Mouse (Mus musculus): ENCODE results near the gene Mrpl52.

Mrpl52 gene

DNA sequence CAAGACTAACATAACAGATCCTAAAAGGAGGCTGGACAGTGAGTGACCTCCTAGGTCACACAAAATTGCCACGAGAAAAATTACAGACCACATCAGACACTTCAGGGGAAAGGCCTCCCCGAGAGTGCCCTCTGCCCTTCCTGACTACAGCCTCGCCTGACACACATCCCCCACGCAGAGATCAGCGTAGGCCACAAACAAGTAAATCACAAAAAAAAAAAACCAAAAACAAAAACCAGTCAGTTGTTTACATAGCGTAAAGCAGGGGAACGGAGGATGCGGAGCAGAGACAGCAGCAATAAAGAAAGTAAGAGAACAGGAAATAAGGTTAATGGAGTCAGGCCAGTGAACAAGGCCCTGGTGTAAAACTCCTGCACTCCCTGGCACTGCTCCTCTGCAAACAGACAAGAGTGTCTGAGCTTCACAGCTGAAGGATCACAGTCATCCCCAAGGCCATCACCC lies 27.8 kb upstream of the Mrpl52 start:
- Histone ChIP-seq H3K27me3 (ENCODE audit: insufficient read depth, low read length) (no peaks in the 10 kb centered on the region), H3K4me3 (replicated peaks; ENCODE audit: low read length) (no peak overlapping the region), H3K36me3 (ENCODE audit: insufficient read depth, low read length) (peaks cover 98% of the 10 kb centered on the region), H3K9me3 (ENCODE audit: low read length) (no peaks in the 10 kb centered on the region), H3K4me1 (replicated peaks; ENCODE audit: low read depth, low read length) (peaks cover 83% of the 10 kb centered on the region)
- TF ChIP-seq CTCF (conservative IDR thresholded peaks at IDR 0.05; ENCODE audit: low read length) = no peak

DNA sequence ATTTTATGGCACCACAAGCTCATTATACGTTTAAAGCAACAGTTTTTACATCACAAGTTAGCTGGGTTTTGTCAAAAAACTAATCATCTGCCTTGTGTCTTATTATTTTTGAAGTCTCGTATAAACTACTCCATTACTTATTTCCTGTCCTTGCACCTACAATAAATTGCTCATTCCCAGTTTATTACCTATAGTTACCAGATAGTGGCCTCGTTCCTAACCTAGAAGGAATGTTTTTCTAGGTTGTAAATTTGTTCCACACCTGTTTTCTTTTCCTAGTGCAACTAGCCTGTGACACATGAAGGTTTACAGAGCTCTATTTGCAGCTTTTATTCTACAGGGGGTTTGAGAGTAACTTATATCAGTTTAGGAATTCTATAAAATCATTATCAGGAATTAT lies 25.0 kb upstream of the Mrpl52 start:
- TF ChIP-seq POU5F1 (IDR thresholded peaks at IDR 0.05; ENCODE audit: borderline replicate concordance, low read length) = no peak
- no peak for TF ChIP-seq CTCF (conservative IDR thresholded peaks at IDR 0.05; ENCODE audit: low read length)
- TF ChIP-seq NANOG (IDR thresholded peaks at IDR 0.05; ENCODE audit: borderline replicate concordance, low read length) = no peak
- Histone ChIP-seq H3K4me1 (replicated peaks; ENCODE audit: low read depth, low read length) (peaks cover 86% of the 10 kb centered on the region), H3K4me3 (replicated peaks; ENCODE audit: low read length) (no peak overlapping the region), H3K9me3 (ENCODE audit: low read length) (no peaks in the 10 kb centered on the region), H3K36me3 (ENCODE audit: insufficient read depth, low read length) (peaks cover 97% of the 10 kb centered on the region), H3K27me3 (ENCODE audit: insufficient read depth, low read length) (no peaks in the 10 kb centered on the region)

DNA sequence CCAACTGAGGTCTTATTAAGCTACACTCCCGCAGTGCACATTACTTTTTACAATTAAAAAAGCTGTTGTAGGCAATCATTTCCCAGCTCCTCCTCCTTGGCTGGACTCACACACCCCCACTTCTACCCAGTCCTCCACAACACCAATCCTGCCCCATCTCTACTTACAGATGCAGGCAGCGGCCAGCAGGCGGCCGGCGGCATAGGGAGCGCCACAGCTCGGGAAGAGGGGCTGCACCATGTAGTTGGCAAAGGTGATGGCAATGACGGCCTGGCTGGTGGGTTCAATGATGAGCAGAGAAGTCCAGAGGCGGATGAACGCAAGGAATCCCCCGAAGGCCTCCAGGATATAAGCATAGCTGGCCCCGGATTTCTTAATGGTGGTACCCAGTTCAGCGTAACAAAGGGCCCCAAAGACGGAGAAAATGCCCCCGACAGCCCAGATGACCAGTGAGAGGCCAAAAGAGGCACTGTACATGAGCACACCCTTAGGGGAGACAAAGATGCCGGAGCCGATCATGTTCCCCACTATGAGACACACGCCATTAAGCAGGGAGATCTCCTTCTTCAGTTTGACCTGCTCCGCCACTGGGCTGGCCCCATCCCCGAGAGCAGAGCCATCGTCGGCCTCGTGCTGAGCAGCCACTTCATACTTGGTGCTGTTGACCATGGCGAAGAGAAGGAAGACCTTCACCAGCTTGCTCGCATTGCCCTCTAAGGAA lies 18.2 kb upstream of the Mrpl52 start:
- Histone ChIP-seq H3K36me3 (ENCODE audit: insufficient read depth, low read length) (peaks cover 84% of the 10 kb centered on the region), H3K4me1 (replicated peaks; ENCODE audit: low read depth, low read length) (peaks cover 88% of the 10 kb centered on the region), H3K4me3 (replicated peaks; ENCODE audit: low read length) (peak overlapping the region; percentile 84), H3K27me3 (ENCODE audit: insufficient read depth, low read length) (no peaks in the 10 kb centered on the region), H3K9me3 (ENCODE audit: low read length) (no peaks in the 10 kb centered on the region)
- TF ChIP-seq CTCF (conservative IDR thresholded peaks at IDR 0.05; ENCODE audit: low read length) (peak; percentile 27), POU5F1 (IDR thresholded peaks at IDR 0.05; ENCODE audit: borderline replicate concordance, low read length) (no peak)

- peak overlapping the region; percentile 84 for H3K4me3 ChIP-seq (replicated peaks; ENCODE audit: low read length)
- no peaks in the 10 kb centered on the region for H3K9me3 ChIP-seq (ENCODE audit: low read length)
- peaks cover 91% of the 10 kb centered on the region for H3K4me1 ChIP-seq (replicated peaks; ENCODE audit: low read depth, low read length)
- H3K36me3 ChIP-seq (ENCODE audit: insufficient read depth, low read length) = peaks cover 77% of the 10 kb centered on the region
- H3K27me3 ChIP-seq (ENCODE audit: insufficient read depth, low read length) = no peaks in the 10 kb centered on the region
- TF ChIP-seq POU5F1 (IDR thresholded peaks at IDR 0.05; ENCODE audit: borderline replicate concordance, low read length) (no peak), CTCF (conservative IDR thresholded peaks at IDR 0.05; ENCODE audit: low read length) (no peak), NANOG (IDR thresholded peaks at IDR 0.05; ENCODE audit: borderline replicate concordance, low read length) (no peak)
Observed at GRCm38 (mm10) chr14:54409057-54409645, 17.6 kb upstream of the Mrpl52 start.

- no peak for TF ChIP-seq CTCF (conservative IDR thresholded peaks at IDR 0.05; ENCODE audit: low read length)
- no peak for TF ChIP-seq NANOG (IDR thresholded peaks at IDR 0.05; ENCODE audit: borderline replicate concordance, low read length)
- TF ChIP-seq POU5F1 (IDR thresholded peaks at IDR 0.05; ENCODE audit: borderline replicate concordance, low read length) = no peak
- H3K9me3 ChIP-seq (ENCODE audit: low read length) = no peaks in the 10 kb centered on the region
- H3K4me3 ChIP-seq (replicated peaks; ENCODE audit: low read length) = peak overlapping the region; percentile 84
Observed at GRCm38 (mm10) chr14:54409980-54410810, 16.5 kb upstream of the Mrpl52 start.

DNA sequence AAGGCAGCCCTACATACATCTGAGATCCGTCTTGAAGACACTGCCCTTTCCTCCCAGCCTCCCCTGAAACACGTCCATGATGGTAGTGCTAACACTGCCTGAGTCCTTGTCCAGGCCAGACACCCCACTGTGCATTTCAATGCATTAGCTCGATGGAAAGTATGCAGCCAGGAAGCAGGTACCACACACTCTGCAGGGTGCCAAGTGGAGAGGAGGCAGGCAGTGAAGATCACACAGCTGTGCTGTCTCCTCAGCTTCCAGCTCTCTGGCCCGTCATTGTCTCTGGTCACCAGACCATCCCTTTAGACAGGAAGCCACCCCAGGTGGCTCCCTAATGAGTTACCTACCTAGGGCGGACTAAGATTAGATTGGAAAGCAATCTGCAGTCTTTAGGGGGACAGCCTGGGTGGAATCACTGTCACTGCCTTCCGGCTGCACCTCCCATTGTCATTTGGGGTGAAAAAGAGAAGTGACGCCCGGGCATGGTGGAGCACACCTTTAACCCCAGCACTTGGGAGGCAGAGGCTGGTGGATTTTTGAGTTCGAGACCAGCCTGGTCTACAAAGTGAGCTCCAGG lies 14.6 kb upstream of the Mrpl52 start:
- no peaks in the 10 kb centered on the region for H3K27me3 ChIP-seq (ENCODE audit: insufficient read depth, low read length)
- TF ChIP-seq POU5F1 (IDR thresholded peaks at IDR 0.05; ENCODE audit: borderline replicate concordance, low read length) (no peak), CTCF (conservative IDR thresholded peaks at IDR 0.05; ENCODE audit: low read length) (no peak), NANOG (IDR thresholded peaks at IDR 0.05; ENCODE audit: borderline replicate concordance, low read length) (peak; percentile 66)

More at GRCm38 (mm10) chr14:54409980-54410810, 16.5 kb upstream of the Mrpl52 start:
- no peaks in the 10 kb centered on the region for H3K27me3 ChIP-seq (ENCODE audit: insufficient read depth, low read length)
- H3K36me3 ChIP-seq (ENCODE audit: insufficient read depth, low read length) = peaks cover 68% of the 10 kb centered on the region
- H3K4me1 ChIP-seq (replicated peaks; ENCODE audit: low read depth, low read length) = peaks cover 88% of the 10 kb centered on the region

DNA sequence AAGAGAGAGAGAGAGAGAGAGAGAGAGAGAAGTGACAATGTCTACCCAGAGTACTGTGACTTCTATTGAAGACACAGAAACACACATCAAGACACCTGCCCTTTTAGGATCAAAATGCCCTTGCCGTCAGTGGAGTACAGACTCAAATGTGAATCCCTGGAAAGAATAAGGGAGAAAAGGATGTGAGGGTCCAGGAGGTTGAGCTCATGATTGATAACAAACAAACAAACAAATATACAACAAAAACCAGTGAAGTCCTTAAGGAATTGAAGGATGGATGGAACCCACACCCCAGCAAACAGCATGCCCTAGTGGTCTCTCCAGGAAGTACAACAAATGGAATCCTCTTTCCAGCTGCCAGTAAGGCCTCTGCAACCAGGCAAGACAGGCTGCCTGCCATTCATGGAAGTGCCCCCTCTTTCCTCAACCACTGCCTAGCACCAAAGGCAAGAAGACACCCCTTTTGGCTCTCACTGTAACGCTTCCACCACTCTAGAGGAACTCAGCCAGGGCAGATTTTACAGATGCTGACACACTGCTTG lies 14.0 kb upstream of the Mrpl52 start:
- peak overlapping the region; percentile 84 for H3K4me3 ChIP-seq (replicated peaks; ENCODE audit: low read length)
- no peaks in the 10 kb centered on the region for H3K9me3 ChIP-seq (ENCODE audit: low read length)
- H3K27me3 ChIP-seq (ENCODE audit: insufficient read depth, low read length) = no peaks in the 10 kb centered on the region
- TF ChIP-seq NANOG (IDR thresholded peaks at IDR 0.05; ENCODE audit: borderline replicate concordance, low read length) (no peak), POU5F1 (IDR thresholded peaks at IDR 0.05; ENCODE audit: borderline replicate concordance, low read length) (no peak), CTCF (conservative IDR thresholded peaks at IDR 0.05; ENCODE audit: low read length) (peak; percentile 90)
- H3K4me1 ChIP-seq (replicated peaks; ENCODE audit: low read depth, low read length) = peaks cover 81% of the 10 kb centered on the region
- H3K36me3 ChIP-seq (ENCODE audit: insufficient read depth, low read length) = peaks cover 44% of the 10 kb centered on the region

More for the DNA sequence above, 14.6 kb upstream of the Mrpl52 start:
- peak overlapping the region; percentile 84 for H3K4me3 ChIP-seq (replicated peaks; ENCODE audit: low read length)
- peaks cover 50% of the 10 kb centered on the region for H3K36me3 ChIP-seq (ENCODE audit: insufficient read depth, low read length)
- no peaks in the 10 kb centered on the region for H3K9me3 ChIP-seq (ENCODE audit: low read length)
- peaks cover 82% of the 10 kb centered on the region for H3K4me1 ChIP-seq (replicated peaks; ENCODE audit: low read depth, low read length)

Measured in E14TG2a.4 (cell line).